Mouse (Mus musculus) cortical plate, adult 2 months (tissue): ENCODE results near the gene Prelp.

Experiments used
- CTCF ChIP-seq: fragments of 200-500 bp; IDR thresholded peaks from 2 replicates; pipeline ENCODE4 v1.5.1; 2011; ENCODE audit warnings: mild to moderate bottlenecking, control low read depth, low read length; ENCODE audit not compliant: insufficient read depth; ENCODE audit errors: extremely low read depth
- POLR2A ChIP-seq: fragments of 200-500 bp; IDR thresholded peaks from 2 replicates; pipeline ENCODE4 v1.6.1; 2011; ENCODE audit warnings: mild to moderate bottlenecking, low read length, control low read depth; ENCODE audit not compliant: insufficient read depth; ENCODE audit errors: extremely low read depth

- TF ChIP-seq CTCF (peak; percentile 50), POLR2A (no peak)
Observed at GRCm38 (mm10) chr1:133961281-133962134, 40.3 kb upstream of the Prelp start.
